Mouse (Mus musculus): ENCODE results near the gene Cant1. TPM values are rescaled to one million over a fixed set of nuclear protein-coding genes. Genes with fewer than 3 reads are reported as not detected.

Gene Cant1
- polyA plus RNA-seq, 1 experiment from 2014 or later, result 33.4 TPM

- peaks cover 59% of the 10 kb centered on the region for H3K4me1 ChIP-seq
- no peak overlapping the region for H3K4me2 ChIP-seq (replicated peaks)
- no peaks in the 10 kb centered on the region for H3K27me3 ChIP-seq
- H3K9me3 ChIP-seq, result no peaks in the 10 kb centered on the region
- no peaks in the 10 kb centered on the region for H3K36me3 ChIP-seq
- ATAC-seq (ENCODE audit: insufficient number of reproducible peaks, insufficient read depth, low FRiP score, low TSS enrichment), result no peak
- no peak overlapping the region for H3K4me3 ChIP-seq
- no peak overlapping the region for H3K9ac ChIP-seq
- 54% methylated on average over 8 of the region's 8 CpGs for WGBS
- H3K27ac ChIP-seq, result peak overlapping the region; percentile 96
Measured at GRCm38 (mm10) chr11:118366559-118366958, 52.3 kb downstream of the Cant1 start.

- 34% methylated on average over 3 of the region's 3 CpGs for WGBS
- Histone ChIP-seq H3K36me3 (no peaks in the 10 kb centered on the region), H3K4me2 (replicated peaks) (no peak overlapping the region), H3K4me1 (peaks cover 56% of the 10 kb centered on the region), H3K4me3 (no peak overlapping the region), H3K27me3 (no peaks in the 10 kb centered on the region), H3K9ac (no peak overlapping the region), H3K27ac (peak overlapping the region; percentile 96), H3K9me3 (no peaks in the 10 kb centered on the region)
- ATAC-seq (ENCODE audit: insufficient number of reproducible peaks, insufficient read depth, low FRiP score, low TSS enrichment), result no peak
Measured at GRCm38 (mm10) chr11:118366108-118366507, 52.8 kb downstream of the Cant1 start.

- Histone ChIP-seq H3K27me3 (no peaks in the 10 kb centered on the region), H3K4me3 (no peak overlapping the region), H3K9me3 (no peaks in the 10 kb centered on the region), H3K9ac (no peak overlapping the region), H3K27ac (peak overlapping the region; percentile 96), H3K4me2 (replicated peaks) (no peak overlapping the region), H3K36me3 (no peaks in the 10 kb centered on the region), H3K4me1 (peaks cover 65% of the 10 kb centered on the region)
- 25% methylated on average over 7 of the region's 7 CpGs for WGBS
- peak; percentile 54; the same call in 1 of the 2 replicates for ATAC-seq (ENCODE audit: insufficient number of reproducible peaks, insufficient read depth, low FRiP score, low TSS enrichment)
Measured at GRCm38 (mm10) chr11:118365171-118365570, 53.7 kb downstream of the Cant1 start.

GRCm38 (mm10) chr11:118364021-118364420 lies 54.9 kb downstream of the Cant1 start:
- Histone ChIP-seq H3K4me2 (replicated peaks) (peak overlapping the region; percentile 32; the same call in 1 of the 2 replicates), H3K9ac (no peak overlapping the region; the same call in 1 of the 2 replicates), H3K36me3 (no peaks in the 10 kb centered on the region), H3K27me3 (no peaks in the 10 kb centered on the region), H3K9me3 (no peaks in the 10 kb centered on the region), H3K4me3 (no peak overlapping the region), H3K4me1 (peaks cover 66% of the 10 kb centered on the region), H3K27ac (peak overlapping the region; percentile 96)
- WGBS, result 78% methylated on average over 4 of the region's 4 CpGs
- no peak for ATAC-seq (ENCODE audit: insufficient number of reproducible peaks, insufficient read depth, low FRiP score, low TSS enrichment)

GRCm38 (mm10) chr11:118362971-118363518 lies 55.8 kb downstream of the Cant1 start:
- H3K36me3 ChIP-seq, result no peaks in the 10 kb centered on the region
- no peak overlapping the region for H3K4me3 ChIP-seq
- peak; percentile 74 for ATAC-seq (ENCODE audit: insufficient number of reproducible peaks, insufficient read depth, low FRiP score, low TSS enrichment)
- WGBS, result under 1% methylated on average over 8 of the region's 8 CpGs
- peak overlapping the region; percentile 96 for H3K27ac ChIP-seq
- no peaks in the 10 kb centered on the region for H3K9me3 ChIP-seq
- H3K4me1 ChIP-seq, result peaks cover 66% of the 10 kb centered on the region
- no peaks in the 10 kb centered on the region for H3K27me3 ChIP-seq
- H3K4me2 ChIP-seq (replicated peaks), result peak overlapping the region; percentile 32
- peak overlapping the region; percentile 38; the same call in 1 of the 2 replicates for H3K9ac ChIP-seq

- Histone ChIP-seq H3K4me3 (no peak overlapping the region), H3K4me1 (peaks cover 66% of the 10 kb centered on the region), H3K36me3 (no peaks in the 10 kb centered on the region), H3K27me3 (no peaks in the 10 kb centered on the region), H3K9me3 (no peaks in the 10 kb centered on the region), H3K9ac (peak overlapping the region; percentile 38), H3K4me2 (replicated peaks) (peak overlapping the region; percentile 32), H3K27ac (peak overlapping the region; percentile 96)
- no peak for ATAC-seq (ENCODE audit: insufficient number of reproducible peaks, insufficient read depth, low FRiP score, low TSS enrichment)
- 63% methylated on average over 1 of the region's 1 CpGs for WGBS
Measured at GRCm38 (mm10) chr11:118362501-118362900, 56.4 kb downstream of the Cant1 start.

- no peaks in the 10 kb centered on the region for H3K36me3 ChIP-seq
- no peak overlapping the region for H3K4me2 ChIP-seq (replicated peaks)
- H3K4me3 ChIP-seq, result no peak overlapping the region
- H3K9ac ChIP-seq, result no peak overlapping the region
- peaks cover 52% of the 10 kb centered on the region for H3K4me1 ChIP-seq
- ATAC-seq (ENCODE audit: insufficient number of reproducible peaks, insufficient read depth, low FRiP score, low TSS enrichment), result no peak
- no peak overlapping the region for H3K27ac ChIP-seq
- no peaks in the 10 kb centered on the region for H3K27me3 ChIP-seq
- WGBS, result 53% methylated on average over 10 of the region's 10 CpGs
- H3K9me3 ChIP-seq, result no peaks in the 10 kb centered on the region
Measured at GRCm38 (mm10) chr11:118360907-118361341, 58.0 kb downstream of the Cant1 start.

- H3K9me3 ChIP-seq, result no peaks in the 10 kb centered on the region
- H3K4me3 ChIP-seq, result no peak overlapping the region
- no peak overlapping the region for H3K27ac ChIP-seq
- no peaks in the 10 kb centered on the region for H3K36me3 ChIP-seq
- no peaks in the 10 kb centered on the region for H3K27me3 ChIP-seq
- H3K9ac ChIP-seq, result no peak overlapping the region
- ATAC-seq (ENCODE audit: insufficient number of reproducible peaks, insufficient read depth, low FRiP score, low TSS enrichment), result no peak
- H3K4me2 ChIP-seq (replicated peaks), result no peak overlapping the region
- peaks cover 52% of the 10 kb centered on the region for H3K4me1 ChIP-seq
- WGBS, result 79% methylated on average over 7 of the region's 7 CpGs
Measured at GRCm38 (mm10) chr11:118360491-118360890, 58.4 kb downstream of the Cant1 start.

Other genes with a start within 250 kb of the Cant1 start
- 20.4 and 21.5 TPM in 2 replicates for gene Cyth1, start 170.5 kb downstream of the Cant1 start, polyA plus RNA-seq (2016; fragmentation: Nextera tagmentation; extraction: Ambion mirVana)
- gene Usp36, start 128.8 kb downstream of the Cant1 start, polyA plus RNA-seq (2016; fragmentation: Nextera tagmentation; extraction: Ambion mirVana), result 21.3 and 22.2 TPM in 2 replicates
- gene Cep295nl, start 76.6 kb downstream of the Cant1 start, polyA plus RNA-seq (2016; fragmentation: Nextera tagmentation; extraction: Ambion mirVana), result 0.60 and 0.70 TPM in 2 replicates
- 104 and 115 TPM in 2 replicates for gene Timp2, start 63.3 kb downstream of the Cant1 start, polyA plus RNA-seq (2016; fragmentation: Nextera tagmentation; extraction: Ambion mirVana)
- gene Lgals3bp, start 17.0 kb downstream of the Cant1 start, polyA plus RNA-seq (2016; fragmentation: Nextera tagmentation; extraction: Ambion mirVana), result 1.4 and 2.7 TPM in 2 replicates
- gene C1qtnf1, start 9.1 kb upstream of the Cant1 start, polyA plus RNA-seq (2016; fragmentation: Nextera tagmentation; extraction: Ambion mirVana), result 5.7 and 6.7 TPM in 2 replicates
- gene Engase, start 57.7 kb upstream of the Cant1 start, polyA plus RNA-seq (2016; fragmentation: Nextera tagmentation; extraction: Ambion mirVana), result 7.1 and 8.9 TPM in 2 replicates

Measured in embryonic facial prominence, embryonic 12.5 days (tissue).